Mouse (Mus musculus) neural tube, embryonic 13.5 days (tissue): ENCODE measurements around the gene Gas6. TPM values are rescaled to one million over a fixed set of nuclear protein-coding genes. Genes with fewer than 3 reads are reported as not detected.

Experiments used
- ATAC-seq: fragments of 200-750 bp; cut with Nextera tagmentation; 2 replicates; pipeline ENCODE4 v1.8.0; 2017; ENCODE audit warnings: low read depth, mild to moderate bottlenecking, moderate TSS enrichment, moderate library complexity
- H3K27ac ChIP-seq: fragments of 300-500 bp; sonication (generic); replicated peaks from 2 replicates; pipeline ENCODE4 v1.5.1; 2015; ENCODE audit warnings: moderate library complexity, mild to moderate bottlenecking, inconsistent platforms
- H3K27me3 ChIP-seq: fragments of 300-500 bp; sonication (generic); 2 replicates; pipeline ENCODE4 v1.6.1; 2015; ENCODE audit warnings: mild to moderate bottlenecking, inconsistent platforms
- H3K36me3 ChIP-seq: fragments of 300-500 bp; sonication (generic); 2 replicates; pipeline ENCODE4 v1.6.1; 2015; ENCODE audit warnings: mild to moderate bottlenecking, inconsistent platforms
- H3K4me1 ChIP-seq: fragments of 300-500 bp; sonication (generic); replicated peaks from 2 replicates; pipeline ENCODE4 v1.6.1; 2015; ENCODE audit warnings: inconsistent platforms
- H3K4me2 ChIP-seq: fragments of 300-500 bp; sonication (generic); 2 replicates; pipeline ENCODE4 v1.6.1; 2015; ENCODE audit warnings: inconsistent platforms, mild to moderate bottlenecking, moderate library complexity
- H3K4me3 ChIP-seq: fragments of 300-500 bp; sonication (generic); 2 replicates; pipeline ENCODE4 v1.5.1; 2015; ENCODE audit warnings: mild to moderate bottlenecking, inconsistent platforms
- H3K9ac ChIP-seq: fragments of 300-500 bp; sonication (generic); 2 replicates; pipeline ENCODE4 v1.6.1; 2015; ENCODE audit warnings: moderate library complexity, mild to moderate bottlenecking, inconsistent platforms
- H3K9me3 ChIP-seq: fragments of 300-500 bp; sonication (generic); 2 replicates; pipeline ENCODE4 v1.6.1; 2016; ENCODE audit warnings: inconsistent platforms
- WGBS: fragments of 180-500 bp; shearing (Covaris S2); methylation state at CpG from one replicate; pipeline ENCODE4 v1.1.7; 2015; 5-methylcytosine and 5-hydroxymethylcytosine counted together
- polyA plus RNA-seq: library from polyadenylated mRNA; unstranded; fragments of >200 nt; fragmentation: Nextera tagmentation; extraction: Ambion mirVana; gene quantifications from 2 replicates; pipeline ENCODE4 v1.2.1, GENCODE M21; 2015

Gas6 gene
- 25.9 and 28.8 TPM in 2 replicates for polyA plus RNA-seq

DNA sequence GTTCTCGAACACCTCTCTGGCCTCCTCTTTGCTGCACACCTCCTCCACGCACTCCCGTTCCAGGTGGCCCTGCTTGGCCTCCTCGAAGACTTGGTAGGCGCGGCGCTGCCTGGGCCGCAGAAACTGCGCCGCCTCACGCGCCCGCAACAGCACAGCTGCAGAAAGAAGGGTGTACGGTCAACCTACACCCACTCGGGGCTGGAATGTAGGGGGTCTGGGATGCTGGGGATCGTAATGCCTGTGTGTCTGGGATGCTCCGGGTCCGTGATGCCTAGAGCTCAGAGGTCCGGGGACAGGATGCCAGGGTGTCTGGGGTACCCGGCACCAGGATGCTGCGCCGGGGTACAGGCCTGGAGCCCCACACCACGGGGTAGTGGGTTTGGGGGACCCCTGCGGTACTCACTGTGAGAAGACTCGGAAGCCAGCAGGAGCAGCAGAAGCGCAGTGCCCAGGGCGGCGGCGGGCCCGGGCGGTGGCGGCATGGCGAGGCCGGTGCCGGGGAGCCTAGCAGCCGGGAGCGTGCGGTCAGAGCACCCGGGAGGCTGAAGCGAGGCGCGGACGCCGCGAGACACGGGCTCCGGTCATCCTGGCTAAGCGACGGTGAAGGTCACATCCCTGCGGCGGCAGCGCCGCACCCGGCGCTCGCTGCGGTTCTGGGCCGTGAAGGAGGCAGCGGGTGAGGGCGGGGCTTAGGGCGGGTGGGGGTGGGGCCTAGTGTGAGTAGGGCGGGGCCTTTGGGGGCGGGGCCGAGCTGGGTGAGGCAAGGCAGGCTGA, at the start of gene Gas6:
TSS of gene Gas6 (minus strand) at position 633 of the 774 bp plus-strand sequence.
- Histone ChIP-seq H3K4me2 (peak within 1 kb of the TSS; percentile 82), H3K9ac (peak within 1 kb of the TSS; percentile 77), H3K9me3 (no peaks in the 10 kb centered on the region), H3K36me3 (no peaks in the 10 kb centered on the region), H3K4me3 (peak within 1 kb of the TSS; percentile 65), H3K4me1 (peaks cover 36% of the 10 kb centered on the region), H3K27me3 (peaks cover 33% of the 10 kb centered on the region), H3K27ac (peak within 1 kb of the TSS; percentile 42; the same call in 1 of the 2 replicates)
- WGBS = 1% methylated on average over 64 of the region's 64 CpGs
- ATAC-seq = peak; percentile 87

- Histone ChIP-seq H3K27ac (no peak overlapping the region), H3K4me2 (no peak overlapping the region), H3K36me3 (no peaks in the 10 kb centered on the region), H3K9me3 (peaks cover 6% of the 10 kb centered on the region), H3K27me3 (no peaks in the 10 kb centered on the region), H3K9ac (no peak overlapping the region), H3K4me1 (no peaks in the 10 kb centered on the region), H3K4me3 (no peak overlapping the region)
- WGBS = 63% methylated on average over 5 of the region's 5 CpGs
- no peak for ATAC-seq
Measured at GRCm38 (mm10) chr8:13541526-13541925, 47.2 kb upstream of the Gas6 start.

DNA sequence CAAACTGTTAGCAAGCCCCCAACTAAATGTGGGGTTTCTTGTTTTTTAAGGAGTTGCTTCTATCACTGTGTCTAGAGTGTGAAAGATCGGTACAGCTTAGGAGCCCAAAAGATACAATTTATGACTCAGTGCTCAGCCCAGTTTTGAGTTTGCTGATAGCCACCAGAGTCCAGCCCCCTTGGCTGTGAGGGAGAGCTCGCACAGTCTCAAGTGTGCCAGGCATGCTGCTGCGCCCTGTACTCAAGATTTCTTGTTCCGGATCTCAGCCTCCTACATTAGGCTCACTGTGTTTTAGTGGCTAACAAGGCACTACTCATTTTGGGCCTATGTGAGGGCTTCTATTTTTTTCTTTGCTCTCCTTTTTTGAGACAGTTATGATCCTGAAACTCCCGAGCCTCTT, 45.8 kb upstream of the Gas6 start:
- peaks cover 4% of the 10 kb centered on the region for H3K9me3 ChIP-seq
- H3K4me1 ChIP-seq = no peaks in the 10 kb centered on the region
- H3K4me3 ChIP-seq = no peak overlapping the region
- ATAC-seq = no peak
- no peak overlapping the region for H3K27ac ChIP-seq
- H3K27me3 ChIP-seq = no peaks in the 10 kb centered on the region
- WGBS = 84% methylated on average over 5 of the region's 5 CpGs
- no peak overlapping the region for H3K4me2 ChIP-seq
- H3K9ac ChIP-seq = no peak overlapping the region
- H3K36me3 ChIP-seq = no peaks in the 10 kb centered on the region

DNA sequence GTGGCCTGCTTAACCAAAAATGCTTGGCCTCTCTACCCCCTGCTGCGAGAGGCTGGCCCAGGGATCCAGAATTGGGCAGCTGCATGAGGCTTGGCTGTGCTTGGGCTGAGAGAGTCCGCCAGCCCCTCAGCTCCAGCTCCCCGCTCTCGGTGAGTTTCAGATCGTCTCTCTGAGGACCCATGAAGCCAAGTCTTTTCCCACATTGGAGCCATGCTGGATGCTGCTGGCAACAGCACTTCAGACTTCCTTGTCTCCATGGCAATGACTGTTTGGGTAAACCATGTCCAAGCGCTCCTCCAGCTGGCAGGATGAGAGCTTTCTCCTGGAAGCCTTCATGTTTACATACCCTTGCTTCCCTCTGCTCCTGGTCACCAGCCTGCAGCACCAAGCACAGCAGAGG, 44.5 kb upstream of the Gas6 start:
- no peaks in the 10 kb centered on the region for H3K27me3 ChIP-seq

DNA sequence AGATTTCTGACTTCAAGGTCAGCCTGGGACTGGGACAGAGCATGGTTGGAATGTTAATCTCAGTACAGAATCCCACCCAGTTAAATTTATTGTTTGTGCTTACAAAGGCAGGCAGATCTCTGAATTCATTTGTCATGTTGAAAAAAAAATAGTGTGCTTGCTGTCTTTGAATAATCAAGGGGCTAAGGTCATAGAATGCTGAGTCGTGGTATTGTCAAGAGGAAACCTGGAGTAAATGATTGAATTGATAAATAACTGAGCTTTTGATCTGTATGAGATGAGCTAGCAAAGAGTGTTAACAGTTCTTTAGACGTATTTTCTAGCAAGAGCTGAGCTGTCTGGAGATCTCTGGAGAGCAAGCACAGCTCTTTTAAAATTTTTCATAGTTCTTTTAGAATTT, 42.8 kb upstream of the Gas6 start:
- H3K36me3 ChIP-seq = no peaks in the 10 kb centered on the region
- 0 out of 2 replicates have a peak, but pooled peaks cover 3% of the 10 kb centered on the region for H3K9me3 ChIP-seq
- peaks cover 5% of the 10 kb centered on the region for H3K4me1 ChIP-seq
- H3K4me2 ChIP-seq = no peak overlapping the region
- H3K27me3 ChIP-seq = no peaks in the 10 kb centered on the region
- no peak overlapping the region for H3K27ac ChIP-seq
- H3K4me3 ChIP-seq = no peak overlapping the region
- ATAC-seq = no peak
- no peak overlapping the region for H3K9ac ChIP-seq
- 29% methylated on average over 2 of the region's 2 CpGs for WGBS

More for the DNA sequence above, 44.5 kb upstream of the Gas6 start:
- Histone ChIP-seq H3K9me3 (0 out of 2 replicates have a peak, but pooled peaks cover 2% of the 10 kb centered on the region), H3K9ac (no peak overlapping the region), H3K27ac (no peak overlapping the region), H3K36me3 (no peaks in the 10 kb centered on the region), H3K4me1 (no peaks in the 10 kb centered on the region), H3K4me2 (no peak overlapping the region), H3K4me3 (no peak overlapping the region)
- no peak for ATAC-seq
- WGBS = 69% methylated on average over 6 of the region's 6 CpGs

DNA sequence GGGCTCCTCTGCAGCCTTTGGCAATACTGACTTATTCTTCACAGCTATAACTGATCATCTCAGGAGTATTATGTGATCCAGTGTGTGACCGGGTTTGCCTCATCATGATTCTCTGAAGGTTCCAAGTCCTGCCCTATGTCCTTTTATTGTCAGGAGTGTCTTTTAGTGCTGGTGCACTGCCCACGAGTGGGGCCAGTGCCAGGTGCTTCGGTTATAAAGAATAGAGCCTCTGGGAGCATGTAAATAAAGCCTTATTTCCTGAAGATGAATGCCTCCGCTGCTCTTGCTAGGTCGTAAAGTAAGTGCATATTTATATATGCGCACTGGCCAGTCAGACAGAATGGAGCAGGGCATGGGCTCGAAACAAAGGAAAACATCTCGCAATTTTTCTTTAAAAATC, 38.8 kb upstream of the Gas6 start:
- WGBS = 65% methylated on average over 8 of the region's 8 CpGs
- H3K9me3 ChIP-seq = 0 out of 2 replicates have a peak, but pooled peaks cover 3% of the 10 kb centered on the region
- no peak overlapping the region for H3K4me2 ChIP-seq
- no peaks in the 10 kb centered on the region for H3K27me3 ChIP-seq
- no peaks in the 10 kb centered on the region for H3K36me3 ChIP-seq
- H3K27ac ChIP-seq = no peak overlapping the region
- no peak overlapping the region for H3K9ac ChIP-seq
- H3K4me1 ChIP-seq = peaks cover 34% of the 10 kb centered on the region
- ATAC-seq = no peak
- no peak overlapping the region for H3K4me3 ChIP-seq

- Histone ChIP-seq H3K36me3 (no peaks in the 10 kb centered on the region), H3K4me2 (no peak overlapping the region), H3K4me3 (no peak overlapping the region), H3K27ac (peak overlapping the region; percentile 39), H3K4me1 (peaks cover 34% of the 10 kb centered on the region), H3K27me3 (no peaks in the 10 kb centered on the region), H3K9ac (no peak overlapping the region), H3K9me3 (peaks cover 3% of the 10 kb centered on the region; the same call in 1 of the 2 replicates)
- 66% methylated on average over 9 of the region's 9 CpGs for WGBS
- no peak for ATAC-seq
Measured at GRCm38 (mm10) chr8:13531602-13532171, 37.4 kb upstream of the Gas6 start.

GRCm38 (mm10) chr8:13530941-13531340, 36.7 kb upstream of the Gas6 start:
- Histone ChIP-seq H3K9me3 (peaks cover 3% of the 10 kb centered on the region; the same call in 1 of the 2 replicates), H3K4me2 (no peak overlapping the region), H3K4me3 (no peak overlapping the region), H3K9ac (no peak overlapping the region), H3K4me1 (peaks cover 34% of the 10 kb centered on the region), H3K27ac (peak overlapping the region; percentile 39), H3K36me3 (no peaks in the 10 kb centered on the region), H3K27me3 (no peaks in the 10 kb centered on the region)
- peak; percentile 83 for ATAC-seq
- WGBS = 15% methylated on average over 5 of the region's 5 CpGs

GRCm38 (mm10) chr8:13530401-13530800, 36.1 kb upstream of the Gas6 start:
- Histone ChIP-seq H3K4me2 (no peak overlapping the region), H3K27me3 (no peaks in the 10 kb centered on the region), H3K36me3 (no peaks in the 10 kb centered on the region), H3K9me3 (peaks cover 3% of the 10 kb centered on the region; the same call in 1 of the 2 replicates), H3K4me3 (no peak overlapping the region), H3K4me1 (peaks cover 34% of the 10 kb centered on the region), H3K27ac (peak overlapping the region; percentile 39), H3K9ac (no peak overlapping the region)
- peak; percentile 38 for ATAC-seq
- WGBS = 67% methylated on average over 3 of the region's 3 CpGs

- ATAC-seq = peak; percentile 60
- no peak overlapping the region for H3K4me3 ChIP-seq
- H3K9me3 ChIP-seq = peaks cover 3% of the 10 kb centered on the region; the same call in 1 of the 2 replicates
- H3K36me3 ChIP-seq = no peaks in the 10 kb centered on the region
- no peak overlapping the region for H3K4me2 ChIP-seq
- peaks cover 34% of the 10 kb centered on the region for H3K4me1 ChIP-seq
- H3K27me3 ChIP-seq = no peaks in the 10 kb centered on the region
- 66% methylated on average over 7 of the region's 7 CpGs for WGBS
- no peak overlapping the region for H3K9ac ChIP-seq
- peak overlapping the region; percentile 39 for H3K27ac ChIP-seq
Measured at GRCm38 (mm10) chr8:13529891-13530316, 35.6 kb upstream of the Gas6 start.

DNA sequence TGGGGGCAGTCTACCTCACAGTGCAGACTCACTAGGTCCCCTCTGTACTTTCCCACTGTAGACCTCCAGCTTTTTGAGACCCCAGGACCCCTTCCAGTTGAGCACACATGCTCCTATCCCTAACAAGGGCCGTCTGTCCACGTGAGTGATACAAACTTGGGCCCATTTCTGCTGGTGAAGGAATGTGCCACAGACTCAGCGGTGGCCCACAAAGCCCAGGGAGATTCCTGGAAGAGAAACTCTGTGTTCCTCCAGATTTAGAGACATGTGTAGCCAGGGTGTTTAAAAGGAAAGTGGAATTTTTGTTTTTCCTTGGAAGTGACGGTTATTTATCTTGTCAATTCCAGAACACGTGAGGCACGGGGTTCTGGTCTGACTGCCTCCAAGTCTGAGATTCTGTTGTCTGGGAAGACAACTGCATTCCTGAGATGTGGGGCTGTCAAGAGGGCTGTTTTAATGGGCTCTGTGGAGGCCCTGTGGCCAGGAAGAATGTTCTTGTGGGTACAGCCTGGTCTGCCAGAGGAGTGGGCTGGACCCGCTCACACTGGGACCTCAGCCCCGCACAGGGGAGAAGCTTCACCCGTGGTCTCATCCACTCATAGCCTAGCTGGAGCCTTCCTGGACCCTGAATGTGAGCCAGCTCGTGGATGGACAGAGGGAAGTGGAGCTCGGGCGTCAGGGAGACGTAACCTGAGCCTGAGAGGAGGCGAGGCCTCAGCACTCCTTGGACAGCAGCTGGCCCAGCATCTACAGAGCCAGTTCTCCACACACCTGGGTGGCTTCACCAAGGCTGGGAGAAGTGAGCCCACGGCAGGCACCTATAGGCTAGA, 34.9 kb upstream of the Gas6 start:
- 73% methylated on average over 15 of the region's 15 CpGs for WGBS
- H3K27ac ChIP-seq = 0 out of 2 replicates have a peak overlapping the region, but pooled peaks have one; percentile 39
- H3K4me1 ChIP-seq = peaks cover 34% of the 10 kb centered on the region
- no peak overlapping the region for H3K4me3 ChIP-seq
- H3K36me3 ChIP-seq = no peaks in the 10 kb centered on the region
- H3K27me3 ChIP-seq = no peaks in the 10 kb centered on the region
- no peak for ATAC-seq
- H3K9ac ChIP-seq = no peak overlapping the region
- no peak overlapping the region for H3K4me2 ChIP-seq
- peaks cover 3% of the 10 kb centered on the region; the same call in 1 of the 2 replicates for H3K9me3 ChIP-seq

DNA sequence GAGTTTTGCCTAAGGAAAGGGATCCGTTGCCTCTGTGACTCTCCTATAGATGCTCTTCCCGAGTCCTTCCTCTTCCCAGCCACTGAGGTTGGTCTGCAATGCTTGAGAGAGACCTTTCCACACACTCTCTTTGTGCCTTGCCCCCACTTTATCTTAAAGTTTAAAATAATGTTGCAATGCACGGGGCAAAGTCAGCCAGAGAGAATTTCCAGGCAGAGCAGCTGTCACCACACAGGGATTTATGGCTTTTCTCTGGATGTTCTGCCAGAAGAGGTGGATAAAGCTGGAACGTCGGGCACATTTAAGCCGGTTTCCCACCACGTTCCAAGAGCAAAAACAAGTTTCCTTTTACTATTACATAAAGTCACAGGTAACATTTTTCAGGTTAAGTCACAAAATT, 27.1 kb upstream of the Gas6 start:
- Histone ChIP-seq H3K9ac (no peak overlapping the region), H3K4me3 (no peak overlapping the region), H3K4me2 (no peak overlapping the region), H3K27ac (no peak overlapping the region), H3K27me3 (peaks cover 4% of the 10 kb centered on the region; the same call in 1 of the 2 replicates), H3K36me3 (no peaks in the 10 kb centered on the region), H3K4me1 (no peaks in the 10 kb centered on the region), H3K9me3 (no peaks in the 10 kb centered on the region)
- WGBS = 62% methylated on average over 7 of the region's 7 CpGs
- no peak for ATAC-seq
